Mouse (Mus musculus) small intestine, adult 2 months (tissue): Measurements from ENCODE around the gene Sipa1l2.

Source experiments
- CTCF ChIP-seq: fragments of 200-500 bp; IDR thresholded peaks from 2 replicates; pipeline ENCODE4 v1.5.1; 2012; ENCODE audit warnings: low read depth, mild to moderate bottlenecking, control low read depth, inconsistent platforms, low read length, moderate library complexity, mixed read lengths; ENCODE audit not compliant: insufficient replicate concordance, insufficient read length; ENCODE audit errors: extremely low read depth
- POLR2A ChIP-seq: fragments of 200-500 bp; IDR thresholded peaks from 2 replicates; pipeline ENCODE4 v1.6.1; 2012; ENCODE audit warnings: low read depth, mild to moderate bottlenecking, control low read depth, inconsistent platforms, low read length, moderate library complexity

GRCm38 (mm10) chr8:125390506-125390895 is 179.1 kb downstream of the Sipa1l2 start:
- no peak for TF ChIP-seq CTCF
- TF ChIP-seq POLR2A, result no peak
